Mouse (Mus musculus) kidney, adult 11 months (tissue): ENCODE measurements around the gene Rps18.
"Not testable (repeated sequence)": the region's sequence is repeated elsewhere in the genome, so short reads cannot be mapped to it uniquely, and the experiment has no call there.

Source experiments
- DNase-seq: peaks from one replicate; pipeline ENCODE4 v3.0.0; 2022

Gene Rps18

DNA sequence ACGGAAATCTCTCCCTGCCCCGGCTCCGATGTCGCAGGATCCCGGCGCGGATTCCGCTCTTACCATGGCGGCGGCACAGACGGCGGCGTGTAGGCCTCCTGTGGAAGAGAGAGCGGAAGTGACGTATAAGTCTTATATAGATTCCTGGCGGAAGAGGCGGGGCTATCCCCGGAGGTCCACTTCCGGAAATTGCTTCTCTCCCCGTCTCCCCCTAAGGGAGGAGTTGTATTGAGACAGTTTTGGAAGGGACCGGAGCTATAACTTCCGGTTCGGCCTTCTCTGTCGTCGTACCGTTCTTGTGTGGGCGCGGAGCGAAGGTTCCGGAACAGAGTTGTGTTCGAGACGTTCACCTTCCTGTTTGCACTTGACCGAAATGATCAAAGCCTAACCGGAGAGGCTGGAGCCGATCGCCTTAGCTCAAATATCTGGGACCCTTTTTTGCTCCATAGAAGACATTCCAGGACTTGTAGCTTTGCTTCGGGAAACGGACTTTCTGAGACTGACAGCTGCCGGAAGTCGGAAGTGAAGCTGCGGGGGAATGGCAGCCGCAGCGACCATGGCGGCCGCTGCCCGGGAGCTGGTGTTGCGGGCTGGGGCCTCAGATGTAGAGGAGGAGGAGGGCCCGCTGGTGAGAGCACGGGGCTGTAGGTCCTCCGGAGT is at the start of gene Rps18, which contains the start of gene Vps52:
TSS of gene Rps18 (minus strand) at position 447 of the 660 bp plus-strand sequence.
TSS of gene Vps52 (plus strand) at position 258 of the 660 bp plus-strand sequence.
- peak; percentile 97 for DNase-seq

- DNase-seq = no peak
Observed at GRCm38 (mm10) chr17:34003426-34003825, 47.6 kb upstream of the Rps18 start.

DNA sequence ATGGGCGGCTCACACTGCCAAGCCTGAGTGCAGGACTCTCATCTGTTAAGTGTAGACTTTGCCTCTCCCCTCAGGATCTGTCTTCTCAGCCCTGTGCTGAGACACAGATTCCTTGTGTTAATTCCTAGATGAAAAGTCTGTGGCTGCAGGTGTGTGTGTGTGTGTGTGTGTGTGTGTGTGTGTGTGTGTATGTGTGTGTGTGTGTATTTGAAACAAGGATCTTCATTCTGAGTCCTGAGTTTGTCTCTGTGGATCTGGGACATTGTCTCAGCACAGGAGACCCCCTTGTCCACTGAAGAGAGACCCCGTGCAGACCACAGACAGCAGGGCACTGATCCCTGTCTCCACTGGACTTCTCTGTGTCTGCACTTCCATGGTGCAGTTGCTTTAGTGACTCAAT is 45.0 kb upstream of the Rps18 start:
- not testable (repeated sequence) for DNase-seq

DNA sequence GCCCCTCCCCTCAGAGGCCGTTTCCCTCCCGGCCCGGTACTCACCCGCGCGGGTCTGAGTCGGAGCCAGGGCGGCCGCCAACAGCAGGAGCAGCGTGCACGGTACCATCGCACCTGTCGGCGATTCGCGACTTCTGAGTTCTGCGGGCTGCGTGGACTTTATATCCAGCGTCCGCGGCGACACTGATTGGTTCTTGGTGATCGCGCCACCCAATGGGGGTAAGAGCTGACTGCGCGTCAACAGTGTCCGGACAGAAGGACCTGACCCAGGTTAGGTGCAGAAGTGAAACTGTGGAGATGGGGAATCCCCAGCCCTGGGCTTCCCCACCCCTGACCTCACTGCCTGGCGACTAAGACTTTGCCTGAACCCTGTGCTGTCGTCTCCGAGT is 44.3 kb upstream of the Rps18 start, which contains the start of gene H2-K1:
TSS of gene H2-K1 (minus strand) at position 198 of the 388 bp plus-strand sequence.
- peak; percentile 95 for DNase-seq

- peak; percentile 29 for DNase-seq
Observed at GRCm38 (mm10) chr17:33999341-34000149, 43.7 kb upstream of the Rps18 start.

- DNase-seq = not testable (repeated sequence)
Observed at GRCm38 (mm10) chr17:33998697-33999096, 42.9 kb upstream of the Rps18 start.

DNA sequence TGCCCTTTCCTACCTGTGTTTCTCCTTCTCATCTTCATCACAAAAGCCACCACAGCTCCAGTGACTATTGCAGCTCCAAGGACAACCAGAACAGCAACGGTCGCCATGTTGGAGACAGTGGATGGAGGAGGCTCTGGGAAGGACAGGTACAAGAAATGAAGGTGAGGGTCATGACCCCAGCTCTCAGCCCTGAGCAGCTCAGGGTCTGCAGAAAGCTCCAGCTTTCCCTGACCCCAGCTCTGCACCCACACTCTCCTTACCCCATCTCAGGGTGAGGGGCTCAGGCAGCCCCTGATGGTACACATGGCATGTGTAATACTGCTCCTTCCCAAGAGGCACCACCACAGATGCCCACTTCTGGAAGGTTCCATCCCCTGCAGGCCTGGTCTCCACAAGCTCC is 41.2 kb upstream of the Rps18 start:
- not testable (repeated sequence) for DNase-seq

- DNase-seq = no peak
Observed at GRCm38 (mm10) chr17:33995651-33996050, 39.9 kb upstream of the Rps18 start.

- DNase-seq = no peak
Observed at GRCm38 (mm10) chr17:33994959-33995358, 39.2 kb upstream of the Rps18 start.

DNA sequence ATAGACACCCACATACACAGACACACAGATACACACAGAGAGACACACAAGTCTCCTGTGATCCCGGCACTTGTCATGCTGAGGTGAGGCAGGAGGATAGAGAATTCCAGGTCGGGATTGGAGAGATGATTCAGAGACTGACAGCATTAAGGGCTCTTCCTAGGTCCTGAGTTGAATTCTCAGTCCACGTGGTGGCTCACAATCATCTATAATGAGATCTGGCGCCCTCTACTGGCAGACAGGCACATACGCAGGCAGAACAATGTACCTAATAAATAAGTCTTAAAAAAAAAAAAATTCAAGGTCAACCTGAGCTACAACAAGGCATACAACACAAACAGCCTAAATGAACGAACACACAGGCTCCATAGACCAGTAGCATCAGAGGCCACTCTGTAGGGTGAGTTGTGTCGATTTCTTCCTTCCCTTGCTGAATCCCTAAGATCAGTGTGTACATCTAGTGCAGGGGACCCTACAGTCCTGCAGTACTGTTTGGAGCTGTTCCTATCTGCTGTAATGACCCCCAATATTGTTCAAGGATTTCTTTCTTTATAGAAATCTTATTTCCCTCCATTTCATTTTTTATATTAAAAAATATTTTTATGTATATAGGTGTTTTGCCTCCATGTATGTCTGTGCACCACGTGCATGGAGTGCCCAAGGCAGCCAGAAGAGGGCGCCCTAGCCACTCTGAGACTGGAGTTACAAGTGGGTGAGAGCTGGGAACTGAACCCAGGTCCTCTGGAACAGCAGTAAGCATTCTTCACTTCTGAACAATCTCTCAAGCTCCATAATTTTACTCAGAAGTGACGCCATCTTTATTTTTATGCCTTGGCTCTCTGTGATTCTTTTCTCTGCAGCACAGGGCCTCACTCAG is 36.2 kb upstream of the Rps18 start:
- no peak for DNase-seq

GRCm38 (mm10) chr17:33982136-33982535 is 26.3 kb upstream of the Rps18 start:
- not testable (repeated sequence) for DNase-seq

DNA sequence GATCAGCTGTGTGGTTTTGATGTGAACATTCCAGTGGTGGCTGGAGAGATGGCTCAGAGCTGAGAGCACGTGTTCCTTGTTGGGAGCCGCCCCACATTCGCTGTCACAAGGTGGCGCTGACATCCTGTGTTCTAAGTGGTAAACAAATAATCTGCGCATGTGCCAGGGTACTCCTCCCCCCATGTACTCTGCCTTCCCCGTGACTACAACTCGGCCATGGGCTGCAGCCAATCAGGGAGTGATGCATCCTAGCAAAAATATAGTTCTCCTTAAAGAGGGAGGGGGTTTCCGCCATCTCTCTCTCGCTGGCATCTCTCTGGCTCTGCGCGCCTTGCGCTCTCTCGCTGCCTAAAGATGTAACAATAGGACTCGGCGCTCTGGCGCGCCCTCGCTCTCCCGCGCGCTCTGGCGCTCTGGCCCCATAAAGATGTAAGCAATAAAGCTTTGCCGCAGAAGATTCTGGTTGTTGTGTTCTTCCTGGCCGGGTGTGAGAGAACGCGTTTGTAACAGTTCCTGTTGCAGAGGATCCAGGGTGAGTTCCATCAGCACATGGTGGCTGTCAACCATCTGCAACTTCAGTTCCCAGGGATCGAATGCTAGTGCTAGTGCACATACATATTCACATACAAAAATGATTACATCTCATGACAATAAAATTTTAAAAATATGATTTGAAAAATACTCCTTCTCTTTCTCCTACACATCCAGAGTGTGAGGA is 25.6 kb upstream of the Rps18 start:
- peak; percentile 95 for DNase-seq

- DNase-seq = no peak
Observed at GRCm38 (mm10) chr17:33980181-33981035, 24.6 kb upstream of the Rps18 start.

DNA sequence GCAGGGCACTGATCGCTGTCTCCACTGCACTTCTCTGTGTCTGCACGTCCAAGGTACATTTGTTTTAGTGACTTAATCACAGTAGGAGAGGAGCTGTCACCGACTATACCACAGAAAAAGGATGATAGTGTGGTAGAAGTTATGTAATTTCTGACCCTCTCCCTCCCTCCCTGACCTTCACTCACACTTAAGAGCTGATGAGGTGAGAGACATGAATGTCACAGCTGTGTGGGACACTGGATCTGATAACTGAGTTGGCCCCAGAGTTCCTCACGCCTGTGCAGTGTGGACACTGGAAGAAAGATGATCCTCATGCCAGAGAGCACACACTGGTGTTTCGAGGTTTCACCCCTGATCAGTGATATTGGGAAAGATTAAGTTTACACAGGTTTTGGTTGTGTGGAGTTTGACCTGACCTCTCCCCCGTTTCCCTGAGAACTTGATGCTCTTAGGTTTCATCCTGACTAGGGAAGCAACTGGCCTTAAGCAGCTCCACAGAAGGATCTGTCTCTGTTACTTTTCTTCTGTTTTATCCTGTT is 23.8 kb upstream of the Rps18 start:
- DNase-seq = no peak

GRCm38 (mm10) chr17:33978631-33979031 is 22.8 kb upstream of the Rps18 start:
- peak; percentile 97 for DNase-seq

GRCm38 (mm10) chr17:33977861-33978557 is 22.2 kb upstream of the Rps18 start:
- DNase-seq = no peak

- no peak for DNase-seq
Observed at GRCm38 (mm10) chr17:33973572-33973971, 17.8 kb upstream of the Rps18 start.

DNA sequence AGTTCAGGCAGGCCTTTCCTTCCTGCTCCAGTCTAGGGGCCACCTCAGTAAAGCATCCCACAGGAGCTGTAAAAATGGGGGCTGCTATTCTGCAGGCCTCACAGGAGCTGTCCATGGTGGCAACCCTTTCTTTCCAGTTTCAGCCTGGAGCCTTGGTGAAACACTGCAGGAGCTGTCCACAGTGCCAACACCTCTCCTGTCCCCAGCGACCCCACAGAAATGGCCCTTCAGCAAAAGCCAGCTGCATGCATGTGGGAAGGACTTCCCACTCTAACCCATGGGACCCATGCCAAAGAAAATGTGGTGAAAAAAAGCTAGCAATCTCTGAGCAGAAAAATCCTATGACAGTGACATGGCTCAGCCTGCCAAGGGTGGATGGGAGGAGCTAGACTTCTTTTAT is 16.9 kb upstream of the Rps18 start:
- no peak for DNase-seq

DNA sequence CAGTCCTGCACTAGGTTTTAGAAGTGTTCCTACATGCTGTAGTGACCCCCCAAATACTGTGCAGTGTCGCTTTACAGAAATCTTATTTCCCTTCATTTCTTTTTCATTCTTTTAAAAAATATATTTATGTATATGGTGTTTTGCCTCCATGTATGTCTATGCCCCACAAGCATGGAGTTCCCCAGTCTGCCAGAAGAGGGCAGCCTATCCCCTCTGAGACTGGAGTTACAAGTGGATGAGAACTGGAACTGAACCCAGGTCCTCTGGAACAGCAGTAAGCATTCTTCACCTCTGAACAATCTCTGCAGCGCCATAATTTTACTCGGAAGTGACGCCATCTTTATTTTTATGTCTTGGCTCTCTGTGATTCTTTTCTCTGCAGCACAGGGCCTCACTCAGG is 13.6 kb upstream of the Rps18 start:
- no peak for DNase-seq

DNA sequence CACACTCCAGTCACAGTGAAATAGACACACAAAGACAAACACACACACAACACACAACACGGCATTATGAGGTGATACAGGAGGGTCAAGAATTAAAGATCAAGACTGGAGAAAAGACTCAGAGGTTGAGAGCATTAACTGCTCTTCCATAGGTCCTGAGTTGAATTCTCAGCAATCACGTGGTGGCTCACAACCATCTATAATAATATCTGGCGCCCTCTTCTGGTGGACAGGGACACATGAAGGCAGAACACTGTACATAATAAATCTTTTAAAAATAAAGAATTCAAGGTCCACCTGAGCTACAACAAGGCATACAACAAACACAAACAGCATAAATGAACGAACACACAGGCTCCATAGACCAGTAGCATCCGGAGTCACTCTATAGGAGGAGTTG is 13.1 kb upstream of the Rps18 start:
- no peak for DNase-seq
